Mouse (Mus musculus): ENCODE measurements around the gene Bnipl. TPM values are rescaled to one million over a fixed set of nuclear protein-coding genes. Genes with fewer than 3 reads are reported as not detected.

Bnipl gene
- polyA plus RNA-seq, 1 experiment from 2014 or later = not detected

GRCm38 (mm10) chr3:95274453-95274852 lies 23.5 kb upstream of the Bnipl start:
- no peak overlapping the region for H3K9ac ChIP-seq (ENCODE audit: low read depth, low read length)
- no peaks in the 10 kb centered on the region for H3K4me1 ChIP-seq (ENCODE audit: control insufficient read depth, insufficient read depth, low read length)
- H3K9me3 ChIP-seq (replicated peaks; ENCODE audit: control insufficient read depth, low read length) = no peaks in the 10 kb centered on the region
- H3K27me3 ChIP-seq (ENCODE audit: control insufficient read depth, insufficient read depth, low read length) = no peaks in the 10 kb centered on the region
- WGBS (ENCODE audit: insufficient replicate concordance) = 90% methylated on average over 4 of the region's 4 CpGs
- no peak overlapping the region for H3K4me2 ChIP-seq
- no peak for ATAC-seq (replicated peaks; ENCODE audit: insufficient number of reproducible peaks, low FRiP score, low TSS enrichment)
- no peaks in the 10 kb centered on the region; the same call in 1 of the 2 replicates for H3K36me3 ChIP-seq (ENCODE audit: control insufficient read depth, insufficient read depth, low read length)
- no peak overlapping the region for H3K4me3 ChIP-seq (ENCODE audit: low read depth, low read length)
- no peak overlapping the region for H3K27ac ChIP-seq (ENCODE audit: low read depth, low read length)

- Histone ChIP-seq H3K9me3 (replicated peaks; ENCODE audit: control insufficient read depth, low read length) (no peaks in the 10 kb centered on the region), H3K36me3 (ENCODE audit: control insufficient read depth, insufficient read depth, low read length) (no peaks in the 10 kb centered on the region; the same call in 1 of the 2 replicates), H3K4me3 (ENCODE audit: low read depth, low read length) (no peak overlapping the region), H3K27ac (ENCODE audit: low read depth, low read length) (no peak overlapping the region), H3K4me2 (no peak overlapping the region), H3K4me1 (ENCODE audit: control insufficient read depth, insufficient read depth, low read length) (no peaks in the 10 kb centered on the region), H3K27me3 (ENCODE audit: control insufficient read depth, insufficient read depth, low read length) (no peaks in the 10 kb centered on the region), H3K9ac (ENCODE audit: low read depth, low read length) (no peak overlapping the region)
- 80% methylated on average over 5 of the region's 5 CpGs for WGBS (ENCODE audit: insufficient replicate concordance)
- no peak for ATAC-seq (replicated peaks; ENCODE audit: insufficient number of reproducible peaks, low FRiP score, low TSS enrichment)
These were observed 22.5 kb upstream of the Bnipl start for GRCm38 (mm10) chr3:95273471-95273870.

DNA sequence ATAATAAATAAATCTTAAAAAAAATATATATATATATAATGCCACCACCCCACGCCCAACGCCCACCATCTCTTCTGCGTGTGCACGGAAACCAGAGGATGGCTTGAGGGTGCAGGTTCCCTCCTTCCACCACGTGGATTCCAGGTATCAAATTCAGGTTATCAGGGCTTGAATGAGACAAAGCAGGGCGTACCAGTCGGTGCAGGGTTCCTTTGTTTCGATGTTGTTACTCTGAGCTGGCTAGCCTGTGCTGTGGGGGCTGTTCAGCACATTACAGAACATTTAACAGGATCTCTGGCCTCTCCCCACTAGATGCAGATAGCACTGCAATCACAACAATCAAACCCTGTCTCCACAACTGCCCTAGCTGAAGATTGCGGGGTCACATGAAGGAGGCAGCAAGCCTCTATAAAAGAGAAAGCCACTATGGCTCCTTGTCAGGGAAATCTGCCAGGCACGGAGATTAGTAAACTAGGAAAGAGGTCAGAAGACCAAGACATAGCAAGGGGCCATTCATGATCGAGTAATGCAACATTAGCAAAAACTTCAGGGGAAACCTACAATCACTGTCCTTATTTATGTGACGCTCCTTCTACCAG lies 19.9 kb upstream of the Bnipl start:
- Histone ChIP-seq H3K9ac (ENCODE audit: low read depth, low read length) (no peak overlapping the region), H3K27me3 (ENCODE audit: control insufficient read depth, insufficient read depth, low read length) (no peaks in the 10 kb centered on the region), H3K36me3 (ENCODE audit: control insufficient read depth, insufficient read depth, low read length) (peaks cover 14% of the 10 kb centered on the region), H3K27ac (ENCODE audit: low read depth, low read length) (no peak overlapping the region), H3K9me3 (replicated peaks; ENCODE audit: control insufficient read depth, low read length) (no peaks in the 10 kb centered on the region), H3K4me2 (no peak overlapping the region), H3K4me1 (ENCODE audit: control insufficient read depth, insufficient read depth, low read length) (no peaks in the 10 kb centered on the region), H3K4me3 (ENCODE audit: low read depth, low read length) (no peak overlapping the region)
- no peak for ATAC-seq (replicated peaks; ENCODE audit: insufficient number of reproducible peaks, low FRiP score, low TSS enrichment)
- WGBS (ENCODE audit: insufficient replicate concordance) = 77% methylated on average over 12 of the region's 12 CpGs

DNA sequence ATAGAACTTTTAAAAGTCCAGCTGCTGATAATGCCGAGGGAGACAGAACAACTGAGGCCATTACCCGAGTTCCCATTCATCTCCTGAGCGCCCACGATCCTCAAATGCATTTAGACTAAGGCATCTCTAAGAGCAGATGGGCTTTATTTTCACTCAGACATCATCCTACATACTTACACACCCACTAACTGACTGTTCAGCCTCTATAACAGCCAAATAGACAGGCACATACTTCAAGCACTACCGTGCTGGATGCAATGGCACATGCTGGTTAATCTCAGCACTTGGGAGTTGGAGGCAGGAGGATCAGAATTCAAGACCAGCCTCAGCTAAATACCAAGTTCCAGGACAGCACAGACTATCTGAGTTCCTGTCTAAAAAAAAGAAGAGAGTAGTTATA lies 18.8 kb upstream of the Bnipl start:
- Histone ChIP-seq H3K4me1 (ENCODE audit: control insufficient read depth, insufficient read depth, low read length) (no peaks in the 10 kb centered on the region), H3K27ac (ENCODE audit: low read depth, low read length) (no peak overlapping the region), H3K4me2 (no peak overlapping the region), H3K4me3 (ENCODE audit: low read depth, low read length) (no peak overlapping the region), H3K9ac (ENCODE audit: low read depth, low read length) (no peak overlapping the region), H3K9me3 (replicated peaks; ENCODE audit: control insufficient read depth, low read length) (no peaks in the 10 kb centered on the region), H3K27me3 (ENCODE audit: control insufficient read depth, insufficient read depth, low read length) (no peaks in the 10 kb centered on the region), H3K36me3 (ENCODE audit: control insufficient read depth, insufficient read depth, low read length) (peaks cover 17% of the 10 kb centered on the region)
- WGBS (ENCODE audit: insufficient replicate concordance) = 79% methylated on average over 5 of the region's 5 CpGs
- ATAC-seq (replicated peaks; ENCODE audit: insufficient number of reproducible peaks, low FRiP score, low TSS enrichment) = no peak

GRCm38 (mm10) chr3:95267855-95268254 lies 16.9 kb upstream of the Bnipl start:
- no peaks in the 10 kb centered on the region for H3K9me3 ChIP-seq (replicated peaks; ENCODE audit: control insufficient read depth, low read length)
- peaks cover 23% of the 10 kb centered on the region for H3K36me3 ChIP-seq (ENCODE audit: control insufficient read depth, insufficient read depth, low read length)
- H3K9ac ChIP-seq (ENCODE audit: low read depth, low read length) = no peak overlapping the region
- H3K4me2 ChIP-seq = no peak overlapping the region
- no peaks in the 10 kb centered on the region for H3K27me3 ChIP-seq (ENCODE audit: control insufficient read depth, insufficient read depth, low read length)
- no peak overlapping the region for H3K4me3 ChIP-seq (ENCODE audit: low read depth, low read length)
- no peak for ATAC-seq (replicated peaks; ENCODE audit: insufficient number of reproducible peaks, low FRiP score, low TSS enrichment)
- H3K4me1 ChIP-seq (ENCODE audit: control insufficient read depth, insufficient read depth, low read length) = peaks cover 4% of the 10 kb centered on the region; the same call in 1 of the 2 replicates
- H3K27ac ChIP-seq (ENCODE audit: low read depth, low read length) = no peak overlapping the region

DNA sequence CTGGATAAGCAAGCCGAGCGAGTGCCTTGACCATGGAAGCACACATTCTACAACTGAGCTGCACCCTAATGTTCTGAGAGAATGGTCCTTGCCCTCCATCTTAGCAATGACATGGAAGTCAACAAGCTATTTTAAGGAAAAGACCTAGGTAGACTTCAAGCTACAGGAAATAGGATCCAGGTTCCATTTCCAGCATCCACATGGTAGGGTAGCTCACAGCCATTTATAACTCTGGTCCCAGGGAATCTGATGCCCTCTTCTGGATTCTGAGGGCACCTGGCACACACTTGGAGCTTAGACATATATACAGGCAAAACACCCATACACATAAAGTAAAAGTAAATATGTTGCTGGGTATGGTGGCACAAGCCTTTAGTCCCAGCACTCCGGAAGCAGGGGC lies 15.1 kb upstream of the Bnipl start:
- WGBS (ENCODE audit: insufficient replicate concordance) = 93% methylated on average over 3 of the region's 3 CpGs
- Histone ChIP-seq H3K9ac (ENCODE audit: low read depth, low read length) (no peak overlapping the region), H3K9me3 (replicated peaks; ENCODE audit: control insufficient read depth, low read length) (no peaks in the 10 kb centered on the region), H3K27ac (ENCODE audit: low read depth, low read length) (no peak overlapping the region), H3K4me3 (ENCODE audit: low read depth, low read length) (no peak overlapping the region), H3K36me3 (ENCODE audit: control insufficient read depth, insufficient read depth, low read length) (peaks cover 27% of the 10 kb centered on the region), H3K4me1 (ENCODE audit: control insufficient read depth, insufficient read depth, low read length) (peaks cover 4% of the 10 kb centered on the region; the same call in 1 of the 2 replicates), H3K27me3 (ENCODE audit: control insufficient read depth, insufficient read depth, low read length) (no peaks in the 10 kb centered on the region), H3K4me2 (no peak overlapping the region)
- no peak for ATAC-seq (replicated peaks; ENCODE audit: insufficient number of reproducible peaks, low FRiP score, low TSS enrichment)

- Histone ChIP-seq H3K4me3 (ENCODE audit: low read depth, low read length) (no peak overlapping the region), H3K9me3 (replicated peaks; ENCODE audit: control insufficient read depth, low read length) (no peaks in the 10 kb centered on the region), H3K9ac (ENCODE audit: low read depth, low read length) (no peak overlapping the region), H3K27ac (ENCODE audit: low read depth, low read length) (no peak overlapping the region), H3K4me2 (no peak overlapping the region), H3K36me3 (ENCODE audit: control insufficient read depth, insufficient read depth, low read length) (peaks cover 29% of the 10 kb centered on the region), H3K27me3 (ENCODE audit: control insufficient read depth, insufficient read depth, low read length) (no peaks in the 10 kb centered on the region), H3K4me1 (ENCODE audit: control insufficient read depth, insufficient read depth, low read length) (peaks cover 4% of the 10 kb centered on the region; the same call in 1 of the 2 replicates)
- WGBS (ENCODE audit: insufficient replicate concordance) = 83% methylated on average over 1 of the region's 1 CpGs
- ATAC-seq (replicated peaks; ENCODE audit: insufficient number of reproducible peaks, low FRiP score, low TSS enrichment) = no peak
These were observed 13.7 kb upstream of the Bnipl start for GRCm38 (mm10) chr3:95264724-95265123.

- Histone ChIP-seq H3K9ac (ENCODE audit: low read depth, low read length) (no peak overlapping the region), H3K4me1 (ENCODE audit: control insufficient read depth, insufficient read depth, low read length) (peaks cover 4% of the 10 kb centered on the region; the same call in 1 of the 2 replicates), H3K4me3 (ENCODE audit: low read depth, low read length) (no peak overlapping the region), H3K9me3 (replicated peaks; ENCODE audit: control insufficient read depth, low read length) (no peaks in the 10 kb centered on the region), H3K27ac (ENCODE audit: low read depth, low read length) (no peak overlapping the region), H3K4me2 (no peak overlapping the region), H3K36me3 (ENCODE audit: control insufficient read depth, insufficient read depth, low read length) (peaks cover 29% of the 10 kb centered on the region), H3K27me3 (ENCODE audit: control insufficient read depth, insufficient read depth, low read length) (no peaks in the 10 kb centered on the region)
- ATAC-seq (replicated peaks; ENCODE audit: insufficient number of reproducible peaks, low FRiP score, low TSS enrichment) = no peak
- WGBS (ENCODE audit: insufficient replicate concordance) = 44% methylated on average over 11 of the region's 11 CpGs
These were observed 12.2 kb upstream of the Bnipl start for GRCm38 (mm10) chr3:95263089-95263739.

DNA sequence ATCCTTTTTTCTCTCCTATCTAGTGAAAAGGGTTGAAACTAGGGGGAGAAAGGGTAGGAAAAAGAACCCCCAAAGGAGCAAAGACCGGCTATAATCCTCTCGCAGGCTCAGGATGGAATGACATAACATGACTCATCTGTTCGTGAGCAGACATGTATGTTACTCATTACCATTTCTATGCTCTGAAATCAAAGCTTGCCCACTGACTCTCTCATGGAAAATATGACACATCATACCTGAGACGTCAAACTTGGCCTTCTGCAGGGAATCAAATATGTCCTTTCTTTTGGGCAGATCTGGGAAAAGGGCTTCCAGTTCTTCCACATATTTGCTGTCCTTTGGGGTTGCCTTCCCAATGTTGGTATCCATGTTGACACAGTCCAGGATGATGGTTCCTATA lies 11.0 kb upstream of the Bnipl start:
- H3K9me3 ChIP-seq (replicated peaks; ENCODE audit: control insufficient read depth, low read length) = no peaks in the 10 kb centered on the region
- no peak for ATAC-seq (replicated peaks; ENCODE audit: insufficient number of reproducible peaks, low FRiP score, low TSS enrichment)
- no peaks in the 10 kb centered on the region for H3K27me3 ChIP-seq (ENCODE audit: control insufficient read depth, insufficient read depth, low read length)
- H3K36me3 ChIP-seq (ENCODE audit: control insufficient read depth, insufficient read depth, low read length) = peaks cover 26% of the 10 kb centered on the region
- 87% methylated on average over 4 of the region's 4 CpGs for WGBS (ENCODE audit: insufficient replicate concordance)
- peaks cover 4% of the 10 kb centered on the region; the same call in 1 of the 2 replicates for H3K4me1 ChIP-seq (ENCODE audit: control insufficient read depth, insufficient read depth, low read length)
- H3K4me3 ChIP-seq (ENCODE audit: low read depth, low read length) = no peak overlapping the region
- H3K9ac ChIP-seq (ENCODE audit: low read depth, low read length) = no peak overlapping the region
- no peak overlapping the region for H3K27ac ChIP-seq (ENCODE audit: low read depth, low read length)
- no peak overlapping the region for H3K4me2 ChIP-seq
